Mouse (Mus musculus) thymus, postnatal 25 days (tissue): ENCODE results near the gene Dram1.

Source experiments
- DNase-seq: peaks from one replicate; pipeline ENCODE4 v3.0.0; 2022

The Dram1 gene

DNA sequence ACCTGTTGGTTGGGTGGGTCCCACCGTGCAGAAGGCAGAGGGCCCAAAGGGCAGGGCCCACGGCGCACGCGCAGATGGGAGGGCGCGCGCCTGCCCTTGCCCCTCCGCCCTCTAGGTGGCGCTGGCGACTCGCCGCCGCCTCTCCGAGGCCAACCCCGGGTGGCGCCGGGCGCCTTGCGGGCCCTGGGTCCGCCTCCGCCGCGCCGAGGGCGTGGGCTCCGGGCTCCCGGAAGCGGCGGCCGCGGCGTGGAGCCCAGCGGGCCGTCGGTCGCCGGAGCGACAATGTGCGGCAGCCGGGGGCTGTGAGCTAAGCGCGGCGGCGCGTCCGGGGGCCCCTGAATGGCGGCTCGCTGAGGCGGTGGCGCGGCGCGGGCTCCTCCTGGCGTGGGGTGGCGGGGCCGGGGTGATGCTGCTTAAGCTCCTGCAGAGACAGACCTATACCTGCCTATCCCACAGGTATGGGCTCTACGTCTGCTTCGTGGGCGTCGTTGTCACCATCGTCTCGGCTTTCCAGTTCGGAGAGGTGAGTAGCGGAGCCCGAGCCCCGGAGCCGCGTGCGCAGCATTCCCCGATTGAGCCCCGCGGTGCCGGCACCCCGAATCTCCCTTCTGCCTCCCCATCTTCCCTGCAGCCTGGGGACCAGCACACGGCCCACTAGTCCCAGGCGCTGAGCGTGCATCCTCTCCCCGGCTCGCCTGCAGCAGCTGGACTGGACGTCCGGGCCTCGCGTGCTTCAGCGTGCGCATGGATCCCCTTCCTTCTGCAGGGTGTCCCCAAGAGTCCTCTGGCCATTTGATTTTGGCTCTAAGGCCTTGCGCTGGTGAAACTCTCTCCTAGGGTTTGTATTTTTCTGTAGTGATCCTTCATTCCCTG, at the start of gene Dram1, which contains the start of gene Gnptab:
Gene Dram1 (minus strand): TSS at position 68 of the 873 bp plus-strand sequence.
Gene Gnptab (plus strand): TSS at position 120 of the 873 bp plus-strand sequence.
- peak; percentile 94 for DNase-seq

DNA sequence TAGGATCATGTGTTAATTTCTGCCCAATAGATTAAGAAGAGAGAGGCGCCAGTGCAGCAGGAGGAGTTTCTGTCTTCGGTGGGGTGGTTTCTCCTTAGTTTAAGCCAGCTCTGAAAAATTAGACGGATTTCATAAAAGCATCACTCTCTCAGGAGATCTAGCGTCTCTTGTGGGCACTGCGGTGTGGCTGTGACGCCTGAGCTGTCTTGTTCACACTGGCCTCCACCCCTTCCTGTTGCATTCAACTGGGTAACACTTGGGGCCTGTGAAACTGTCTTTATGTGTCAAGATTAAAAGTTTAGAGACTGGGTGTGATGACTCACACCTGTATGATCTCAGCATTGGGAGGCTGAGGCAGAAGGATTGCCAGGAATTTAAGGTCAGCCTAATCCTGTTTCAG, 49.1 kb upstream of the Dram1 start:
- DNase-seq, result no peak

DNA sequence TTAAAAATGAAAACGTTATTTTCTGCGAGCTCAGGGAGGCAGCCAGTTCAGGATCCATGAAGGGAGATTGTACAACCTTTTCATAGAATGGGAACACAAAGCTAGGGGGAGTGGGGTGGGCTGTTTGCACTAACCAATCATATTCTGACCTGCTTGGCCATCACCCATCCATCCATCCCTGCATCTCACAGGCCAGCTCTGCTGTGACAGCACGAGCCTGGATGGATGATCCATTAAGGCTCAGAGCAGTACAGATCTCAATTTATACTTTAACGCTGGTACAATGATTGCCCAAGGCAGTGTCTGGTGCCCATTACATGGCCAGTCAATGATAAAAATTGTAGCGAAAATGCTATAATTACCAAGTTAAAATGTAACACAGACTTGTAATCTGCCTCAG, 48.0 kb upstream of the Dram1 start:
- no peak for DNase-seq

DNA sequence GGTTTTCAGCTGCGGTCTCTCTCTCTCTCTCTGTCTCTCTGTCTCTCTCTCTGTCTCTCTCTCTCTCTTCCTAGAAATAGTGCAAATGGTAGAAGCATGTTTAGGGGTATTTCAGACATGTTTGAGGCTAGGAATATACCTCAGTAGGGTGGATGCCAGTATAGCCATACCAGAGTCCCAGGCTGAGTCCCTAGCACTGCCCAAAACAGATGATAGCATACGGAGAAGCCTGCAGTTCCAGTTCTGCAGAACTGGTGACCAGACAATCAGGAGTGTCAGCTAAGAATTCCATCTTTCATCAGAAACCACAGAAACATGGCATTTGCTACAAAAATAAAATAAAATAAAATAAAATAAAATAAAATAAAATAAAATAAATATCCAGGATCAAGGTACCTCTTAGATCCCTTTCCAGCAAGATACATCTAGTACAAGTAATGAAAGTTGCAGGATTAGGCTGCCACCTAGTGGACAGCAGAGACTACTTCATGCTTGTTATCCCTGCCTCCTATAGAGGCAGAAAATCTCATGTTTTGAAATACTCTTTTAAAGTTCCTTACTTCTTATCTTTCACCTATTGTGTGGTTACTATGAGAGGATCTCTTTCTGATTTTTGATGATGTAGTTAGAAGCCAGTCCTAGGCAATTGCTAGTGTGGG, 47.4 kb upstream of the Dram1 start:
- peak; percentile 51 for DNase-seq

- no peak for DNase-seq
Observed at GRCm38 (mm10) chr10:88420655-88421435, 42.0 kb upstream of the Dram1 start.

DNA sequence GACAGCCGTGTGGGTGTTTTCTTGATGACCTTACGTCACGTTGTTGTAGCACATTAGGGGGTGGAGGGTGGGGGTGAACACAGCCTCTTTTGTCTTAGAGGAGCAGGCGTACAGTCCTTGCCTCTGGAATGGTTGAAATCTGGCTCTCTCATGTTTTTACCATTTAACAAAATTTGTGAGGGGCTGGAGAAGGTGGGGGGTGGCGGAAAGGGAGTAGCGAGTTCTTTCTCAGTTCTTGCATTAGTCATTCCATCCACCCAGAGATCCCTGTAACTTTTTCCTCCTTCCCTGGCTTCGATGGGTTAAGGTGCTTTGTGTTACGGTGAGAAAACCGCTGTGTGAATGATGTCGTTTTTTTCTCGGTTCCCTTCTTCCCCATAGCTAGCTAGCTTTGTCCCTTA, 41.3 kb upstream of the Dram1 start:
- no peak for DNase-seq

DNA sequence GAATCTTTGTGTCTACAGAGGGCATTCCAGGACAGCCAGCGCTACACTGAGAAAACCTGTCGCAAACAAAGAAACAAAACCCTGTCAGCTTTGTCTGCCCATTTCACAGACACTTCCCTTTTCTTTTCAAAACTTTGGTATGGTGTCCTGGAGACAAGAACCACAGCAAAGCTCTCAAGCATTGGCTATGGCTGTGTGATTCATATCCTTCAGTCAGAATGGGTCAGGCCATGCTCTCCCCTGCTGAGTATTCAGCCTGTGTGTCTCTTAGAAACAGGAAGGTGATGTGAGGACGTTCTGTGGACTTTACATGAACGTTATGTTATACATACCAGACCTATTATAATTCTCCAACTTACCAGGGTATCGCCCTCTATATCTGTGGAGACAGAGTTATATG, 38.8 kb upstream of the Dram1 start:
- DNase-seq, result no peak

GRCm38 (mm10) chr10:88412290-88412995, 33.6 kb upstream of the Dram1 start:
- DNase-seq, result no peak

GRCm38 (mm10) chr10:88409751-88410150, 30.9 kb upstream of the Dram1 start:
- DNase-seq, result no peak

DNA sequence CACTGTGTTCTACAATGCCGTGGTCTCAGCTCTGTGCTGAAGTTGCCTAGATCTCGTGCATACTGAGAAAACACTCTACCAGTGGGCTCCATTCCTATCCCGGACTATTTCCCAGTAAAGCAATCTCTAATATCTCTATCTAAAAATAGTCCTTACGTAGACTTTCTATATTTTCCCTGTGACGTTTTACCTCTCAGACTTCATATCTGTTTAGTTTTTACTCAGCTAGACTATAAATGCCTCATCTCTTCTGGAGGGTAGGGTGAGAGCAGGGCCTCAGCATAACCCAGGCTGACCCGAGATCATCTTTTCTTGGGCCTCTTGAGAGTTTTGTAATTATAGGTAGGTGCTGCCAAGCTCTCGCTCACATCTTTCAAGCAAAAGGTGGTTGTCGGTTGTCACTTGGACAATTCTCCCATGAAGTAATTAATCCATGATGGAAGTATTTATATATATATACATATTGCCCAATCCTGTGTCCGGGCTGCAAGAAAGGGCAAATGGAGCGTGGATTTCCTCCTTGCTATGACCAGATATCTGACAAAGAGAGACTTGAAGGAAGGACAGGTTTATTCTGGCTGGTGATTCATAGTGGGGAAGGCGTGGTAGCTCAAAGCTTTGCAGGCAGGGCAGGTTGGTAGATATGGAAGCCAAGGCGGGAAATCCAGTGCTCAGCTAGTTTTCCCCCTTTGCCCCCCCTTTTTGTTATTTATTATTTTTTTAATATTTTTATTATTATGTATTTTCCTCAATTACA, 29.2 kb upstream of the Dram1 start:
- no peak for DNase-seq

GRCm38 (mm10) chr10:88405812-88406211, 26.9 kb upstream of the Dram1 start:
- DNase-seq, result no peak

DNA sequence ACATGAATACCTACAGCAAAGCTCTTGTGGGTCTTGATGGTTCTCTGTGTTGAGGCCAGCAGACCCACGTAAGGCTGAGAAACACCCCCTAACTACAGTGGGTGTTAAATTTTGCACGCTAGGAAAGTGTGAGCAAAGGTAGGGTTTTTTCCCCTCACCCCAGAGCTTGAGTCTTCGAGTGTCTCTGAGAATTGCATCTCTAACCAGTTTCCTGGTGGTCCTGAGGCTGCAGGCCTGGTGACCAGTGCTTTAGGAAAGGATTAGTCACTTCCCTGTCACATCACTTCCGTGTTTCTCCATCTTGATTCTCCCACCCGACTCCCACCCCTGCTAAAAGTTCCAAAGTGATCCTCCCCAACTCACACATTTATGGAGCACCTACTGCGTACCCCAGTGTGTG, 25.3 kb upstream of the Dram1 start:
- DNase-seq, result no peak

DNA sequence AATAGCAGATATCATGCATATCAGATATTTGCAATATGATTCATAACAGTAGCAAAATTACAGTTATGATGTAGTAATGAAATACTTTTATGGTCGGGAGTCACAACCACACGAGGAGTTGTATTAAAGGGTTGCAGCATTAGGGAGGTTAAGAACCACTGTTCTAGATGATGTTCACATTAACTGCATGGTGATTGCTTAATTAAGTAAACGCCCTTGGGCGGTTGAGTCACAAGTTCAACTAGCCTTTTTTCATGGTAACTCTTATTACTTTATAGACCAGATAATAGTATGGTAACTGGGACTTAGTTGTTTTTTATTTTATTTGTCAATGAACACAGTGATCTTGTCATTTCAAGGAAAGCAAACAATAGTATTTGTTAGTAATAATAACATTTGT, 24.1 kb upstream of the Dram1 start:
- no peak for DNase-seq

DNA sequence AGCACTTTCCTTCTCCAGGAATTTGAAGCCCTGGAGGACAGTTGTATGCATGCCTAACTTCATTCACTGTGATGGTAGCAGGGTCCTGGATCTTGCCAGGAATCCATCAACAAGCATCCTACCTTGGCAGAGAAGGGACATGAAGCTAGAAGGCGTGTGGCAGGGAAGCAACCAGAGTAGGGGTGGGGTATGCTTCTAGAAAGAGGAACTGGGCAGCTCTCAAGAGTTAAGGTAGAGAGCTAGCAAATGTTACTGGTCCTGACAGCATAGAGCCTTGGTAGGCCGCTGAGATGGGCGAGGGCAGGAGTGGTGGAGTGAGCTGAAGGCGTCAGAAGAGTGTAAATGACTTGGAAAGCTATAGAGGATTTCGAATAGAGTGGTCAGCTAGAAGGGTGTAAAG, 20.4 kb upstream of the Dram1 start:
- no peak for DNase-seq

GRCm38 (mm10) chr10:88398668-88399243, 19.9 kb upstream of the Dram1 start:
- DNase-seq, result no peak

DNA sequence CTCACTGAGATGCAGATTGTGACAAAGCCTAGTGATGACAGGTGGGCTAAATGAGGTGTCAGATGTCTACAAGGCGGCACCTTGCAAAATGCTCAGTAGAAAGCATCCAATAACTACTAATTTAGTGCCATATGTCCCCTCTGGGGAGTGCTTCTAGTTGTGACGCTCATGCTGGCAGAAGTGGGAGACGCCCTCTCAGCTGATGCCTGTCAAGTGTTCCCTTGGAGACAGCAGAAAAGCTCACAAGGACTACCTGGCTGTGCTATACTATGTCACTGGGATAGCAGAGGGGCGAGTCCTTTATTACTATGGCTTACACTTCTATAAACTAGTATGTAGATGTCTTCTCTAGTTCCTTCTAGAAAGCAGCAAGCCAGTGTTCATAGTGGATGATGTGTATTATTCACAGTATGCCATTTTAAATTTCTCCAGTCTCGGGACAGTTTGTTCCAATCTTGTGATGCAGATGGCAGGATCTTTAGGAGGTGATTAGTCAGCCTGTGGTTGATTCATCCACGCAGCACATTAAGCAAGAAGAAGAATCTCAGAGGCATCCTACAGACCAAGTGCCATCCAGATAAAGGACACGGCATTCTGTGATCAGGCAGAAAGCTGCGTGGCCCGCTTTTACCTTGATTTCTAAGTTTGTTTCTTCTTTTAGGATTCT, 13.4 kb upstream of the Dram1 start:
- DNase-seq, result no peak

DNA sequence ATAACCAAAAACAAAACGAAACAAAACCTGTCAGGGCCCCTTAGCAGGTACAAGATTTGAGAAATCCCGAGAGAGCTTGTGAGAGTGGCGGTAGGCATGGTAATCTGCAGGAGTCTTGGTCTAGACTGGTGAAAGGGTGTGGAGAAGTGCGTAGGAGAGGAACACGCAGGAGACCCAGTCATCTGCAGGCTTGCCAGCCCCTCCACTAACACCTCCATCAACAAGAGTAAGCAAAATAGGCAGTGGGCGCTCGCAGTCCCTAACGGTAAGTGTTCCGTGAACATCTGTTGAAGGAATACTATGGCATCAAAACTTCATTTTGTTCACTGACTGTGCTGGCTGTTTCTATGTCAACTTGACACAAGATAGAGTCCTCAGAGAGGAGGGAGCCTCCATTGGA, 12.6 kb upstream of the Dram1 start:
- DNase-seq, result no peak

DNA sequence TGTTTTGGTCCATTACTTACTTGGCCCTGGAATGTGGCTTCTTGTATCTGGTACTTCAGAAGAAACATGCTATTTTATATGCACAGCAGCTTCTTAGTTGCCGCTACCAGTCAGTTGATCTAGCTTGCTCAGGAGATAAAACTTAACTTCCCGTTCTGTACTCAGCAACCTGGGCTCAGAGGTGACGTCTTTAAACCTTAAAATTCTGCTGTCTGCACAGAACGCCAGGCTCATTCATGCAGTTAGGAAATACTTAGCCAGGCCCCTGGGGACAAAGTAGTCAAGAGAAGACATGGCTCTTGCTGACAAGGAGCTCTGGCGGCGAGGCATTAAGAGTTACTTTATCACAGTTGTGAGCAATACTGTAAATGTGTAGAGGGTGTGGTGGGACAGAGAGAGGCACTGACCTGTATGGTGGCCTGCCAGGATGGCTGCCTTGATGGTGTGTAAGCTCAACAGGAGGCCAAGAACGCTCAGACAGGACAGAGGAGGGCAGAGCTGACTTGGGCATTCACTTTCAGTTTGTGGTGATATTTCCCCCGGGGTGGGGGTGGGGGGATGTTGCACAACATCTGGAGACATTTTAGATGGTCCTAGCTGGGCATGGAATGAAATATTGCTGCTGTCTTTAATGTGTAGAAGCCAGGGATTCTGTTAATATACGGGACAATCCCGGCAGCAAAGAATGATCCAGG, 11.4 kb upstream of the Dram1 start:
- peak; percentile 30 for DNase-seq

GRCm38 (mm10) chr10:88389576-88389975, 10.7 kb upstream of the Dram1 start:
- peak; percentile 83 for DNase-seq

- DNase-seq, result no peak
Observed at GRCm38 (mm10) chr10:88386251-88386650, 7.4 kb upstream of the Dram1 start.
